Mouse (Mus musculus): ENCODE data around the gene Ctns.

The Ctns gene

GRCm38 (mm10) chr11:73146026-73146974 is 52.5 kb downstream of the Ctns start:
- no peak for ATAC-seq (ENCODE audit: insufficient number of reproducible peaks, low FRiP score, low TSS enrichment)

- ATAC-seq (ENCODE audit: insufficient number of reproducible peaks, low FRiP score, low TSS enrichment) = no peak
Measured at GRCm38 (mm10) chr11:73144261-73144681, 54.6 kb downstream of the Ctns start.

GRCm38 (mm10) chr11:73137591-73138501 is 61.0 kb downstream of the Ctns start, which contains the start of gene Haspin:
Gene Haspin (minus strand): TSS chr11:73138294.
- peak; percentile 93 for ATAC-seq (ENCODE audit: insufficient number of reproducible peaks, low FRiP score, low TSS enrichment)

- no peak for ATAC-seq (ENCODE audit: insufficient number of reproducible peaks, low FRiP score, low TSS enrichment)
Measured at GRCm38 (mm10) chr11:73137116-73137515, 61.7 kb downstream of the Ctns start.

- no peak for ATAC-seq (ENCODE audit: insufficient number of reproducible peaks, low FRiP score, low TSS enrichment)
Measured at GRCm38 (mm10) chr11:73136587-73136986, 62.3 kb downstream of the Ctns start.

- ATAC-seq (ENCODE audit: insufficient number of reproducible peaks, low FRiP score, low TSS enrichment) = no peak
Measured at GRCm38 (mm10) chr11:73134222-73134621, 64.6 kb downstream of the Ctns start.
